Mouse (Mus musculus) stomach, postnatal 0 days (tissue): ENCODE data around the gene Paf1.

Experiments used
- CTCF ChIP-seq: IDR thresholded peaks from 2 replicates; pipeline ENCODE4 v1.5.1; 2016; ENCODE audit warnings: antibody characterized with exemption, low read depth, mild to moderate bottlenecking, moderate library complexity
- EP300 ChIP-seq: optimal IDR thresholded peaks from 2 replicates; pipeline ENCODE3; 2016; ENCODE audit warnings: antibody characterized with exemption

GRCm38 (mm10) chr7:28357984-28358383 lies 34.8 kb upstream of the Paf1 start:
- TF ChIP-seq CTCF = no peak
- peak; percentile 77 for TF ChIP-seq EP300
